Mouse (Mus musculus) G1E (cell line): ENCODE data around the gene Cnot10. TPM values are rescaled to one million over a fixed set of nuclear protein-coding genes. Genes with fewer than 3 reads are reported as not detected.

Experiments
- ATAC-seq: 2 replicates; pipeline ENCODE4 v1.8.0; 2016; ENCODE audit warnings: mild to moderate bottlenecking; ENCODE audit not compliant: insufficient number of reproducible peaks, poor library complexity, low FRiP score, severe bottlenecking; ENCODE audit errors: extremely low read depth
- DNase-seq: peaks from one replicate; pipeline ENCODE4 v3.0.0; 2012; ENCODE audit warnings: low spot score
- H3K27me3 ChIP-seq: 2 replicates; pipeline ENCODE4 v1.6.1; 2012; ENCODE audit warnings: mild to moderate bottlenecking, low read length, inconsistent platforms; ENCODE audit not compliant: insufficient read depth
- H3K36me3 ChIP-seq: replicated peaks from 2 replicates; pipeline ENCODE3; 2012; ENCODE audit warnings: mild to moderate bottlenecking, inconsistent platforms
- H3K4me1 ChIP-seq: 2 replicates; pipeline ENCODE4 v1.6.1; 2012; ENCODE audit warnings: low read depth, low read length, inconsistent platforms, mixed read lengths; ENCODE audit not compliant: insufficient read depth
- H3K4me3 ChIP-seq: 2 replicates; pipeline ENCODE4 v1.5.1; 2012; ENCODE audit warnings: low read depth, mild to moderate bottlenecking, inconsistent platforms, low read length, moderate library complexity, mixed read lengths
- H3K9me3 ChIP-seq: replicated peaks from 2 replicates; pipeline ENCODE4 v1.6.1; 2012; ENCODE audit warnings: inconsistent platforms
- CTCF ChIP-seq: IDR thresholded peaks from 2 replicates; pipeline ENCODE4 v1.5.1; 2012; ENCODE audit warnings: low read depth, low read length, inconsistent platforms, mixed read lengths
- GATA1 ChIP-seq: IDR thresholded peaks from 2 replicates; pipeline ENCODE4 v1.6.1; 2012; ENCODE audit warnings: borderline replicate concordance, low read length, inconsistent platforms, mixed read lengths
- GATA2 ChIP-seq: IDR thresholded peaks from 2 replicates; pipeline ENCODE4 v1.6.1; 2012; ENCODE audit warnings: low read depth, low read length, inconsistent platforms, borderline replicate concordance
- POLR2AphosphoS5 ChIP-seq: IDR thresholded peaks from 2 replicates; pipeline ENCODE4 v1.6.1; 2012; ENCODE audit warnings: low read depth, low read length, inconsistent platforms; ENCODE audit not compliant: insufficient replicate concordance
- TAL1 ChIP-seq: conservative IDR thresholded peaks from 2 replicates; pipeline ENCODE4 v1.6.1; 2012; ENCODE audit warnings: low read depth, low read length, inconsistent platforms, mixed read lengths
- polyA plus RNA-seq: library from polyadenylated mRNA; stranded (reverse); fragments of >175 nt; gene quantifications from 2 replicates; pipeline ENCODE4 v1.2.3, GENCODE M21; 2012
- total RNA-seq, 2 experiments: library from RNA; stranded (forward) in 1 of 2; stranded (reverse) in 1 of 2; fragments of 200-1000 nt in 1 of 2; fragments of >200 nt in 1 of 2; fragmentation: Nextera tagmentation in 1 of 2; gene quantifications; 2 replicates each; pipeline ENCODE4 v1.2.3; 2014 to 2017

The Cnot10 gene
- total and polyA plus RNA-seq, 3 experiments: 21.2 to 45.0 (median 40.4) TPM

GRCm38 (mm10) chr9:114556276-114556855 is 83.6 kb downstream of the Cnot10 start:
- Histone ChIP-seq H3K4me3 (no peak overlapping the region), H3K36me3 (no peaks in the 10 kb centered on the region), H3K4me1 (no peaks in the 10 kb centered on the region), H3K27me3 (peaks cover 3% of the 10 kb centered on the region; the same call in 1 of the 2 replicates), H3K9me3 (peaks cover 6% of the 10 kb centered on the region)
- no peak for TF ChIP-seq GATA2
- ATAC-seq (no peak), DNase-seq (no peak)

- ATAC-seq: no peak
Measured at GRCm38 (mm10) chr9:114554355-114554979, 85.5 kb downstream of the Cnot10 start.

GRCm38 (mm10) chr9:114553828-114554227 is 86.2 kb downstream of the Cnot10 start:
- TF ChIP-seq TAL1 (no peak), GATA1 (no peak), POLR2AphosphoS5 (no peak), CTCF (no peak), GATA2 (no peak)
- Histone ChIP-seq H3K9me3 (no peaks in the 10 kb centered on the region), H3K4me3 (no peak overlapping the region), H3K36me3 (no peaks in the 10 kb centered on the region), H3K4me1 (no peaks in the 10 kb centered on the region), H3K27me3 (no peaks in the 10 kb centered on the region)
- DNase-seq (no peak), ATAC-seq (no peak)

More at GRCm38 (mm10) chr9:114554355-114554979, 85.5 kb downstream of the Cnot10 start:
- Histone ChIP-seq H3K27me3 (no peaks in the 10 kb centered on the region), H3K4me1 (no peaks in the 10 kb centered on the region), H3K4me3 (no peak overlapping the region), H3K36me3 (no peaks in the 10 kb centered on the region), H3K9me3 (no peaks in the 10 kb centered on the region)
- TF ChIP-seq POLR2AphosphoS5 (no peak), TAL1 (no peak), GATA1 (no peak), GATA2 (no peak), CTCF (no peak)
- no peak for DNase-seq

GRCm38 (mm10) chr9:114550033-114550432 is 90.0 kb downstream of the Cnot10 start:
- no peak overlapping the region for H3K4me3 ChIP-seq
- DNase-seq (no peak), ATAC-seq (no peak)
- TF ChIP-seq GATA1 (no peak), GATA2 (no peak), CTCF (no peak), POLR2AphosphoS5 (no peak), TAL1 (no peak)
- no peaks in the 10 kb centered on the region for H3K4me1 ChIP-seq
- no peaks in the 10 kb centered on the region for H3K27me3 ChIP-seq
- no peaks in the 10 kb centered on the region for H3K36me3 ChIP-seq
- no peaks in the 10 kb centered on the region for H3K9me3 ChIP-seq

GRCm38 (mm10) chr9:114549117-114549516 is 90.9 kb downstream of the Cnot10 start:
- Histone ChIP-seq H3K27me3 (no peaks in the 10 kb centered on the region), H3K4me3 (no peak overlapping the region), H3K9me3 (no peaks in the 10 kb centered on the region), H3K4me1 (no peaks in the 10 kb centered on the region), H3K36me3 (no peaks in the 10 kb centered on the region)
- TF ChIP-seq CTCF (no peak), TAL1 (no peak), GATA1 (no peak), GATA2 (no peak), POLR2AphosphoS5 (no peak)
- DNase-seq (no peak), ATAC-seq (no peak)

GRCm38 (mm10) chr9:114548496-114548895 is 91.5 kb downstream of the Cnot10 start:
- ATAC-seq: no peak
- no peak overlapping the region for H3K4me3 ChIP-seq
- no peaks in the 10 kb centered on the region for H3K9me3 ChIP-seq
- no peaks in the 10 kb centered on the region for H3K36me3 ChIP-seq
- no peaks in the 10 kb centered on the region for H3K4me1 ChIP-seq
- H3K27me3 ChIP-seq: no peaks in the 10 kb centered on the region
- TF ChIP-seq CTCF (no peak), POLR2AphosphoS5 (no peak), TAL1 (no peak), GATA1 (no peak), GATA2 (no peak)
- no peak for DNase-seq
